Mouse (Mus musculus): ENCODE measurements around the gene Brd7. TPM values are rescaled to one million over a fixed set of nuclear protein-coding genes. Genes with fewer than 3 reads are reported as not detected.
A peak's percentile ranks its signal among the peaks of the same experiment; 100 is the strongest.

Gene Brd7
- polyA plus RNA-seq, 1 experiment from 2014 or later: 68.4 TPM

GRCm38 (mm10) chr8:88288622-88289242 is 73.3 kb downstream of the Brd7 start:
- H3K4me2 ChIP-seq (ENCODE audit: low read depth, low read length): no peak overlapping the region; the same call in 1 of the 2 replicates
- no peaks in the 10 kb centered on the region for H3K9me3 ChIP-seq (ENCODE audit: control insufficient read depth, low read length)
- no peaks in the 10 kb centered on the region for H3K27me3 ChIP-seq (replicated peaks; ENCODE audit: control insufficient read depth, insufficient read depth, low read length)
- peak; percentile 35; the same call in 1 of the 2 replicates for ATAC-seq (ENCODE audit: low read depth)
- 40% methylated on average over 12 of the region's 12 CpGs for WGBS
- H3K4me1 ChIP-seq (ENCODE audit: control insufficient read depth, insufficient read depth, low read length): peaks cover 32% of the 10 kb centered on the region
- H3K36me3 ChIP-seq (ENCODE audit: control insufficient read depth, insufficient read depth, low read length): no peaks in the 10 kb centered on the region
- H3K4me3 ChIP-seq (ENCODE audit: low read depth, low read length): no peak overlapping the region
- DNase-seq (ENCODE audit: low spot score): peak; percentile 73
- peak overlapping the region; percentile 87 for H3K27ac ChIP-seq (replicated peaks; ENCODE audit: low read depth, low read length)
- peak overlapping the region; percentile 52 for H3K9ac ChIP-seq (ENCODE audit: low read depth, low read length)

GRCm38 (mm10) chr8:88286421-88286960 is 75.5 kb downstream of the Brd7 start:
- Histone ChIP-seq H3K4me1 (ENCODE audit: control insufficient read depth, insufficient read depth, low read length) (peaks cover 39% of the 10 kb centered on the region), H3K4me3 (ENCODE audit: low read depth, low read length) (no peak overlapping the region), H3K9ac (ENCODE audit: low read depth, low read length) (no peak overlapping the region), H3K9me3 (ENCODE audit: control insufficient read depth, low read length) (no peaks in the 10 kb centered on the region), H3K36me3 (ENCODE audit: control insufficient read depth, insufficient read depth, low read length) (no peaks in the 10 kb centered on the region), H3K27me3 (replicated peaks; ENCODE audit: control insufficient read depth, insufficient read depth, low read length) (no peaks in the 10 kb centered on the region), H3K4me2 (ENCODE audit: low read depth, low read length) (no peak overlapping the region), H3K27ac (replicated peaks; ENCODE audit: low read depth, low read length) (no peak overlapping the region)
- DNase-seq (ENCODE audit: low spot score) (peak; percentile 79), ATAC-seq (ENCODE audit: low read depth) (no peak)
- WGBS: 74% methylated on average over 14 of the region's 14 CpGs

GRCm38 (mm10) chr8:88285469-88286356 is 76.3 kb downstream of the Brd7 start:
- H3K9ac ChIP-seq (ENCODE audit: low read depth, low read length): no peak overlapping the region
- H3K36me3 ChIP-seq (ENCODE audit: control insufficient read depth, insufficient read depth, low read length): no peaks in the 10 kb centered on the region
- WGBS: 83% methylated on average over 8 of the region's 8 CpGs
- H3K27me3 ChIP-seq (replicated peaks; ENCODE audit: control insufficient read depth, insufficient read depth, low read length): no peaks in the 10 kb centered on the region
- H3K4me1 ChIP-seq (ENCODE audit: control insufficient read depth, insufficient read depth, low read length): peaks cover 39% of the 10 kb centered on the region
- DNase-seq (ENCODE audit: low spot score) (no peak), ATAC-seq (ENCODE audit: low read depth) (no peak; the same call in 1 of the 2 replicates)
- no peaks in the 10 kb centered on the region for H3K9me3 ChIP-seq (ENCODE audit: control insufficient read depth, low read length)
- H3K4me3 ChIP-seq (ENCODE audit: low read depth, low read length): no peak overlapping the region
- no peak overlapping the region for H3K4me2 ChIP-seq (ENCODE audit: low read depth, low read length)
- H3K27ac ChIP-seq (replicated peaks; ENCODE audit: low read depth, low read length): no peak overlapping the region

GRCm38 (mm10) chr8:88284738-88285137 is 77.3 kb downstream of the Brd7 start:
- WGBS: 23% methylated on average over 7 of the region's 7 CpGs
- peaks cover 39% of the 10 kb centered on the region for H3K4me1 ChIP-seq (ENCODE audit: control insufficient read depth, insufficient read depth, low read length)
- H3K36me3 ChIP-seq (ENCODE audit: control insufficient read depth, insufficient read depth, low read length): no peaks in the 10 kb centered on the region
- H3K27ac ChIP-seq (replicated peaks; ENCODE audit: low read depth, low read length): no peak overlapping the region; the same call in 1 of the 2 replicates
- H3K9me3 ChIP-seq (ENCODE audit: control insufficient read depth, low read length): no peaks in the 10 kb centered on the region
- peak; percentile 51; the same call in 1 of the 2 replicates for ATAC-seq (ENCODE audit: low read depth)
- H3K9ac ChIP-seq (ENCODE audit: low read depth, low read length): no peak overlapping the region; the same call in 1 of the 2 replicates
- peak; percentile 78 for DNase-seq (ENCODE audit: low spot score)
- H3K4me2 ChIP-seq (ENCODE audit: low read depth, low read length): peak overlapping the region; percentile 14; the same call in 1 of the 2 replicates
- H3K4me3 ChIP-seq (ENCODE audit: low read depth, low read length): no peak overlapping the region
- no peaks in the 10 kb centered on the region for H3K27me3 ChIP-seq (replicated peaks; ENCODE audit: control insufficient read depth, insufficient read depth, low read length)

GRCm38 (mm10) chr8:88283243-88284115 is 78.5 kb downstream of the Brd7 start:
- Histone ChIP-seq H3K4me1 (ENCODE audit: control insufficient read depth, insufficient read depth, low read length) (peaks cover 31% of the 10 kb centered on the region), H3K9ac (ENCODE audit: low read depth, low read length) (no peak overlapping the region), H3K27ac (replicated peaks; ENCODE audit: low read depth, low read length) (no peak overlapping the region), H3K27me3 (replicated peaks; ENCODE audit: control insufficient read depth, insufficient read depth, low read length) (no peaks in the 10 kb centered on the region), H3K9me3 (ENCODE audit: control insufficient read depth, low read length) (no peaks in the 10 kb centered on the region), H3K36me3 (ENCODE audit: control insufficient read depth, insufficient read depth, low read length) (no peaks in the 10 kb centered on the region), H3K4me3 (ENCODE audit: low read depth, low read length) (no peak overlapping the region), H3K4me2 (ENCODE audit: low read depth, low read length) (no peak overlapping the region)
- ATAC-seq (ENCODE audit: low read depth) (no peak), DNase-seq (ENCODE audit: low spot score) (no peak)
- 63% methylated on average over 13 of the region's 13 CpGs for WGBS

GRCm38 (mm10) chr8:88282684-88283083 is 79.3 kb downstream of the Brd7 start:
- Histone ChIP-seq H3K4me3 (ENCODE audit: low read depth, low read length) (no peak overlapping the region), H3K4me1 (ENCODE audit: control insufficient read depth, insufficient read depth, low read length) (peaks cover 23% of the 10 kb centered on the region), H3K27ac (replicated peaks; ENCODE audit: low read depth, low read length) (no peak overlapping the region), H3K4me2 (ENCODE audit: low read depth, low read length) (no peak overlapping the region), H3K36me3 (ENCODE audit: control insufficient read depth, insufficient read depth, low read length) (no peaks in the 10 kb centered on the region), H3K27me3 (replicated peaks; ENCODE audit: control insufficient read depth, insufficient read depth, low read length) (no peaks in the 10 kb centered on the region), H3K9ac (ENCODE audit: low read depth, low read length) (no peak overlapping the region), H3K9me3 (ENCODE audit: control insufficient read depth, low read length) (no peaks in the 10 kb centered on the region)
- ATAC-seq (ENCODE audit: low read depth): no peak; the same call in 1 of the 2 replicates
- peak; percentile 68 for DNase-seq (ENCODE audit: low spot score)
- 22% methylated on average over 8 of the region's 8 CpGs for WGBS

Data from embryonic facial prominence, embryonic 14.5 days (tissue).